Comparison of ENCODE assay signal across 8 mouse cellular contexts in genomic region chr3:90247960-90248745, GRCm38 (mm10). TPM values are rescaled to one million over a fixed set of nuclear protein-coding genes. Genes with fewer than 3 reads are reported as not detected.
DNase-seq lines count a peak whose midpoint lies in the region; ATAC-seq and TF ChIP-seq lines count a peak whose summit lies in the region.

TSS of gene Slc39a1 (plus strand) at chr3:90248172.

- intact Hi-C loops in gastrocnemius, adult 2 months (cut with DNase I) = no loop called here
- intact Hi-C loops in left cerebral cortex, adult 2 months (cut with DNase I) = loop anchor here (2.0 kb wide), 1 partner anchor 17 kb away; the partner anchor contains the start of gene Jtb

- WGBS in hindbrain, postnatal 0 days = 1% methylated on average over 35 of the region's 44 CpGs

- peak; percentile 97 for ATAC-seq in hindbrain, postnatal 0 days
- peak; percentile 96 for ATAC-seq in megakaryocyte, adult 5-6 weeks (ENCODE audit: poor library complexity, severe bottlenecking)

- DNase-seq in WW6 (ENCODE audit: low read depth, low spot score) = peak; percentile 78
- DNase-seq in cerebellum, postnatal 4 days (ENCODE audit: low spot score in 2 of 2) = peak; percentile 74 to 90
- DNase-seq in gastrocnemius, adult 2 months = peak; percentile 95
- DNase-seq in hindbrain, postnatal 0 days (ENCODE audit: low spot score) = peak; percentile 98
- peak; percentile 88 to 90 for DNase-seq in left cerebral cortex, adult 2 months (ENCODE audit: extremely low spot score in 1 of 2, low spot score in 2 of 2)
- peak; percentile 96 to 98 for DNase-seq in right cerebral cortex, postnatal 10 days (ENCODE audit: low spot score in 2 of 2)
- DNase-seq in urinary bladder, postnatal 25 days (ENCODE audit: low spot score) = peak; percentile 85

- H3K4me1 ChIP-seq in hindbrain, postnatal 0 days (ENCODE audit: insufficient read depth, low read length) = peaks cover 6% of the 10 kb centered on the region

- H3K27ac ChIP-seq in gastrocnemius, adult 2 months = peak within 1 kb of the TSS; percentile 99
- H3K27ac ChIP-seq in hindbrain, postnatal 0 days = peak within 1 kb of the TSS; percentile 87
- peak within 1 kb of the TSS; percentile 91 for H3K27ac ChIP-seq in left cerebral cortex, adult 2 months

- no peaks in the 10 kb centered on the region for H3K36me3 ChIP-seq in hindbrain, postnatal 0 days (ENCODE audit: insufficient read depth, low read length)

- TF ChIP-seq CTCF in gastrocnemius, adult 2 months (IDR thresholded peaks at IDR 0.05) = no peak
- no peak for TF ChIP-seq CTCF in hindbrain, postnatal 0 days (IDR thresholded peaks at IDR 0.05; ENCODE audit: low read depth)
- no peak for TF ChIP-seq CTCF in left cerebral cortex, adult 2 months (IDR thresholded peaks at IDR 0.05)

- peak within 1 kb of the TSS; percentile 91 for H3K4me2 ChIP-seq in hindbrain, postnatal 0 days (ENCODE audit: low read depth, low read length)

- H3K27me3 ChIP-seq in hindbrain, postnatal 0 days (ENCODE audit: insufficient read depth, low read length) = no peaks in the 10 kb centered on the region

- H3K9ac ChIP-seq in hindbrain, postnatal 0 days (replicated peaks; ENCODE audit: low read length) = peak within 1 kb of the TSS; percentile 74

- H3K4me3 ChIP-seq in gastrocnemius, adult 2 months = peak within 1 kb of the TSS; percentile 84
- H3K4me3 ChIP-seq in hindbrain, postnatal 0 days (ENCODE audit: low read length) = peak within 1 kb of the TSS; percentile 66
- peak within 1 kb of the TSS; percentile 91 for H3K4me3 ChIP-seq in left cerebral cortex, adult 2 months

- H3K9me3 ChIP-seq in hindbrain, postnatal 0 days (ENCODE audit: low read length) = no peaks in the 10 kb centered on the region

RNA-seq across cellular contexts. Expression of gene Slc39a1, which starts in this region (rescaled TPM):
- 10 to 100 TPM; 41.6 to 50.6 TPM for total RNA-seq in gastrocnemius, adult 2 months (2021)
- total RNA-seq in hindbrain, postnatal 0 days (2014; rRNA removed) = 97.8 and 105 TPM in 2 replicates
- 70.1 and 72.0 TPM in 2 replicates for polyA plus RNA-seq in hindbrain, postnatal 0 days (2015; fragmentation: Nextera tagmentation; extraction: Ambion mirVana)
- 10 to 100 TPM; 38.8 to 43.0 TPM for total RNA-seq in left cerebral cortex, adult 2 months (2021)
- 20.9 and 23.7 TPM in 2 replicates for total RNA-seq in megakaryocyte, adult 5-6 weeks (2015)
- total RNA-seq in megakaryocyte, adult 5-6 weeks (2017) = 38.3 and 44.1 TPM in 2 replicates

Comparison
In these comparisons a context has a peak if more than half of its experiments do, and no peak if none do; other contexts are left out.
1. Peak in every context shown above with its lines: DNase-seq, ATAC-seq, H3K4me3 ChIP-seq and H3K27ac ChIP-seq.